Mouse (Mus musculus) mouse embryonic stem cell (cell line): Measurements from ENCODE around the gene Gm17018.

Experiments used
- in situ Hi-C, 2 experiments: fragments of 300-500 bp; cut with MboI; formaldehyde crosslinking; loops; 1 replicate in 1 of 2; 3 replicates in 1 of 2; pipeline ENCODE4 v1.14.3; 2019 to 2020; ENCODE audit warnings: low sequenced_read_pairs in 2 of 2, low pct_unique_long_range_greater_than_20kb in 1 of 2, mixed read lengths in 1 of 2; ENCODE audit not compliant: unreplicated experiment in 1 of 2

The Gm17018 gene

DNA sequence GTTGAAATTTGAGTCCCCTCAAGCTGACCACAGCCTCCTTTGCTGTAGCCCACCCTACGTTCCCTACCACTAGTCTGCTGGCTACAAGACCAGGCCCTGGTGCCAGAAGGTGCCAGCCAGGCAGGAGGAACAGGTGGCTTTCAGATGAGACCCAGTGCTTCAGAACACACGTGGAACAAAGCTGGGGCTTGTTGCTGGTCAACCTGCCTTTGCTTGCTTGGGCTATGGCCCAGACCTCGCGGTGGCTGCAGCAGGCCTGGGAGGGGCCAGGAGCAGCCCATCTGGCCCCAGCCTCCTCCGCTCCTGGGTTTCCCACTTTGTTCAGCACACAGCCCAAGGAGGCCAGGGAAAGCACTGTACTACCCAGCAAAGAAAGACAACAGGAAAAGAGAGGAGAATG is 50.4 kb downstream of the Gm17018 start:
- in situ Hi-C loops: no loop called here

DNA sequence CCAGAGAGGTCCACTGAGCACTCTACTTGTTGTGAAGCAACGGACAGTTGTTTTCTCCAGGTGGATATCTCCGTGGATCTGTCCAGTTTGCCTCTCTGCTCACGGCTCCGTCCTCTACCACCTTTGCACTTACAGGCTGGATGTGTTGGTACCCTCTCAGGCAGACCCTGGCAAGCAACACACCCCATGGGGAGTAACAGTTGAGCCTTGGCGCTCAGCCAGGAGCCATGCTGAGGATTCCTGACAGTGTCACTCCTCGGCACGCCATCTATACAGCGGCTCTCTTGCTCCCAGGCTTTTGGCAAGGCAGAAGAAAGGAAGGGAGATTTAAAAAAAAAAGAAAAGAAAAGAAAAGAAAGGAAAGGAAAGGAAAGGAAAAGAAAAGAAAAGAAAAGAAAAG is 54.0 kb downstream of the Gm17018 start:
- in situ Hi-C loops: no loop called here

DNA sequence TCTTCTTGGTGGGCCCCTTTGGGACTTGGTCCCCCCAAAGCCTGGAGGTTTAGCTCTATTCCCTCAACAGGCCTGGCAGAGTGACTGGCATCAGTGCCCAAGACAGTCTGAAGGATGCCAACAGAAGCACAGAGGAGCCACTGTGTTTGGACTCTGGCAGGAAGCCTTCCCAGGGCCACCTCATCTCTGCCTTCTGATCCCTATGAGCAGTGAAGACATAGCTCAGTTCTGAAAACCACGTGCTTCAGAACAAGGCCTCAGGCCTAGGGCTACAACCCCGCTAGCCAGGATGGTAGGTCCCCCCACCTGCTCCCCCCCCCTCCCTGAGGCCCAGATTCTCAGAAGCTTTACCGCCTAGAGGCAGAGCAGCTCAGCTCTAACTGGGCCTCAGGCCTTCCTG is 54.5 kb downstream of the Gm17018 start:
- in situ Hi-C loops: no loop called here

DNA sequence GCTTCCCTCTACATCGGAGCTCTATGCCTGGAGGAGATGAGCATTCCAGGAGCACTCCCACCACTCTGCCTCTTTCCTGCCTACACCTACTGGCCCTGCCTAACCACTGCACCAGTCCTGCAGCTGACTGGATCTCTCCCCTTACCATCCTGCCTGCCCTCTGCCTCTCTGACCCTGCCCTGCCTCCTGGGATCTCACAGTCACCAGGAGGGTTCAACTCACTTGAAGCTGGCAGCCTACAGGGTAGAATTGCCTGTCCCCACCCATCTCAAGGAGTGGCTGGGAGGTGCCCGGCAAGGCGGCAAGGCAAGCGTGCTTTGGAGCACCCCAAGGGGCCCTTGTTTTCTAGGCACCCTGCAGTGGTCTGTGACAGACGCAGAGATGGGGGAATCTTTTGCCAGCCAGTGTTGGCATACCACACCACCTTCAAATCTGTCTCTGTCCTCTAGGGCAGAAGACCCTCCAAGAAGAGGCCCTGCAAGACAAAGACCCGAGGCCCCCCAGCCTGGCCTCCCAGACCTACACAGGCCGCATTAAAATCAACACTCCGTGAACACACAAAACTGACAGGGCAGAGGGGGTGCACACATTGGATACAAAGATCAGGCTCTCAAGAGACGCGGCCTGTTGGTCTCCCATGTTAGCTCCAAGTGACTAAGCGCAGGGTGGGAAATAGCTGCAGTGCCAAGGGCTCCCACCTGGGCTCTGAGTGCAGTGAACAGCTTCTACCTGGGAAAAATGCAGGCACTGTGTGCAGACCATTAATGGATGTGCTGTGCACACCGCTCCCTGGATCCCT is 55.2 kb downstream of the Gm17018 start:
- in situ Hi-C loops: no loop called here

DNA sequence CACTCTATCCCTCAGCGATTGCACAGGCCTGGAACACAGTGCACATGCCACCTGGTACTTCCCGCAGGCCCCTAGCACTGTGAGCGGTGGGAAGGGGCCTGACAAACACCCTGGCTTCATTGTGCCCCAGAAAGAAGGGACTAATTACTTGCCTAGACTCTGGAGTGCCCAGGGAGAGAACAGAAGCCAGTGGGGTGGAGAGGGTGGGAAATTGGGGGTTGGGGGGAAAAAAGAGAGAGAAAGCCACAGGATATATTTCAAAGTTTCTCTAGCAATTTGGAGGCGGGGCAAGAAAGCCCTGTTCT is 55.8 kb downstream of the Gm17018 start:
- in situ Hi-C loops: no loop called here

DNA sequence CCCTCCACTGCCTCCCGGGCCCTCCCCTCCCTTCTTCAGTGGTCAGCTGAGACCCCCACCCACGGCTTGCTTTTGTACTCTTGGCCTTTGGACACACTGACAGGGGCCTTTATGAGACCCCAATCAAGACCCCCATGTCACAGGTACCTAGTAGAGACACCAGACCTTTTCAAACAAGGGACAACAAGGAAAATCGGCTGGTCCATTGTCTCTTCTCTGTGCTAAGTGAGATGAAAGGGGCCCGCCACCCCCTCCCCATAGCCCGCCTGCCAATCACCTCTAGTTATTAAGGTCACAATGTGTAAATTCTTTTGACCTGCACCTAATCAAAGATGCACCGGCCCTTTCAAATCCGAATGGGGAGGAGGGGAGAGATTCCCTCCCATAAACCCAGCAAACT is 56.3 kb downstream of the Gm17018 start:
- in situ Hi-C loops: no loop called here

DNA sequence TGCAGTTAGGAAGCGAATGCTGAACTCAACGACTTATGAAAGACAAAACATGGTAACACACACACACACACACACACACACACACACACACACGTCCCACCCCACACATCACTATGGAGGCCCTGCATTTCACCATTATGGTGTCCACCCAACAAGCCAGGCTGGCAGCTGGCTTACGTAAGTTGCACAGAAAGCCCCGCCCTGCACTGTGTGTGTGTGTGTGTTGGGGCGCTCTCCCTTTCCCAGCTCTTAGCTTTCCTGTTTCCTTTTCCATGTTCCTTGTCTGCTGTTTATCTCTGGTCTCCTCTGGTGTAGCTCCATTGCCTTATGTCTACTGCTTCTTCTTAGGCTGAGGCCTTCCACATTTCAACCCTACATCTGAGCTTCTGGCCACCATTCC is 57.8 kb downstream of the Gm17018 start:
- in situ Hi-C loops: no loop called here

DNA sequence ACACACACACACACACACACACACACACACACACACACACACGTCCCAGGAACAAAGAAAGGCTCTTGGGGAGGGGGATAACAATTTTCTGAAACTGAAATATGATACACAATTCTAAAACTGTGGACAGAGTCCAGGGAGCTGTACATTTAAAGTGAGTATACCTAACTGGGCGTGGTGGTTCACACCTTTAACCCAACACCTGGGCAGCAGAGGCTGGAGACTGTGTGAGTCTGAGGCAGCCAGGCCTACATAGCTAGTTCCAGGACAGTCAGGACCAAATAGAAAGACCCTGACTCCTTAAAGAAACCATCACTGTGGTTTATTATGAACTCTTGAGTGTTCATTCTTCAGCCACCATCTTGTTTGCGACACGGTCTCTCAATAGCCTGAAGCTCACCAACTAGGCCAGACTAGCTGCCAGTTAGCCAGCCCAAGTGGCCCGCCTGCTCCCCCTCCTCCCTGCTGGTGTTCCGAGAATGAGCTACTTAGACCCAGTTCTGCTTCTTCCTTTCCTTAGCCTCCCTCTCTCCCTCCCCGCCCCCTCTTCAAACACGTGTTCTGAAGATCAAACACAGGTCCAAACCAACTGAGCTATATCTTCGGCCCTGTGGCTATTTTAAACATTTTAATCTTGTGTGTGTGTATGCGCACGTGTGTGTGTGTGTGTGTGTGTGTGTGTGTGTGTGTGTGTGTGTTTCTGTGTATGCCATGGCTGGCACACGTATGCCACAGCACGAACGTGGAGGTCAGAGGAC is 59.5 kb downstream of the Gm17018 start:
- in situ Hi-C loops: no loop called here

DNA sequence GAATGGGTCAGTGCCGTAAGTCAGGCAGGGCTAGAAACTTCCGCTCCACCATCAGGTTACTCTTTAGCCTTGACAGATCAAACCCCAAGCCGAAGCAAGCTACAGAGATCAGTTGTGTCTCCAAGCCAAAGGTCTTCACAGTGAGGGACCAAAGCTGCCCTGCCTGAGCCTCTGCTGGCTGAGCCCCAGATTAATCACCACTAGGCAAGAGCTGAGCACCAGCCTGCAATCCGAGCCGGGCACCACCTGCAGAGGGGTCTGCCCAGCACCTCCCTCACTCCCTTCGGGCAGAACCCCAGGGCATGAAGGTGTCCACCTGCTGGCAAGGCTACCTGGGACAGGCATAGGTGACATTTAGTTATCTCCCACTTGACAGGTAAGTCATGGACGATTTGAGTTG is 60.6 kb downstream of the Gm17018 start:
- in situ Hi-C loops: no loop called here

DNA sequence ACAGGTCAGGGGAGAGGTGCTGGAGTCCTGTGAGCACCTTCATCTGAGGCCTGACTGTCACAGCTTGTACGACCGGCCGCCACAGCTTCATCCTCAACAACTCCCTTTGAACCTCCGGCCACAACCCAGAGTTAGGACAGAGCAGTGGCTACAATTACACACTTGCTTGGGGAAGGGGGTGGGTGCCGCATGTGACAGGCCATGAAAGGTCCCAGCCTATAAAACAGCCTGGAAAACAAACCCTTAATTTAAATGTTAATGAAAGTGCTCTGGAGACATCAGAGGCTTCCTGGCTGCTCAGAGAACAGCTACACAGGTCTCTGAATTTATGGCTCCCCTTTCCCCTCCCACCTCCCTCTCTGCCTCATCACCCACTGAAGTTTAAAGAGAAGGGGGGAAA is 61.7 kb downstream of the Gm17018 start:
- in situ Hi-C loops: no loop called here

DNA sequence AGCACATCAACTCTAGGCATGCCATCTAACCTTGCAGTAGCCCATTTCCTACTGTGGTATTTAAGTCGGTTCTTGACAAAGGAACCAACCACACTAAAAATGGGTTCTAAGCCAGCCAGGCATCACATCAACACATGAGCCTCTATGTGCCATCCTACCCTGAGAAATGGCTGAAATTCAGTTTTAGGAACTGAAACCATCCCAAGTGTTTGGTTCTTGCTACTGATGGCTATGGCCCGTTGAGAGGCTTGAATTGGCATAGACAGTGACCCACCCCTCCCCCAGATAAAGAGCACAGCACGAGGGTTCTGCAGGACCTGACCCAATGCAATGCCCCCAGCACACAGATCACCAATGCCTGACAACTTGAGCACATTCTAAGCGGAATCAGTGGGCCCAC is 63.3 kb downstream of the Gm17018 start:
- in situ Hi-C loops: no loop called here

DNA sequence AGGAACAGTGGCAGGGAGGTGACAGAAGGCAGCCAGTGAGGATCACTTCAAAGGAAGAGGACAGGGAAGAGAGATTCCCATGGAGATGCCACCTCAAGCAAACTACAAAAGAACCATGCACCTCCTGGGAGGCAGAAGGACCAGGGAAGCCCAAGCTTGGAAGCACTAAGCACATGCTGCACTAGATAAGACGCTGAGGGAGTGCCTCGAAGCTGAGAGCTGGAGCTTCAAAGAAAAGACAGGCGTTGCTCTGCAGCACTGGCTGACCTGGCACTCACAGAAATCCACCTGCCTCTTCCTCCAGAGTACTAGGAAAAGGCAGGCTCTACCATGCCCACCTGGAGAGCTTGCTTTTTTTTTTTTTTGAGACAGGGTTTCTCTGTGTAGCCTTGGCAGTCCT is 66.6 kb downstream of the Gm17018 start:
- in situ Hi-C loops: no loop called here

DNA sequence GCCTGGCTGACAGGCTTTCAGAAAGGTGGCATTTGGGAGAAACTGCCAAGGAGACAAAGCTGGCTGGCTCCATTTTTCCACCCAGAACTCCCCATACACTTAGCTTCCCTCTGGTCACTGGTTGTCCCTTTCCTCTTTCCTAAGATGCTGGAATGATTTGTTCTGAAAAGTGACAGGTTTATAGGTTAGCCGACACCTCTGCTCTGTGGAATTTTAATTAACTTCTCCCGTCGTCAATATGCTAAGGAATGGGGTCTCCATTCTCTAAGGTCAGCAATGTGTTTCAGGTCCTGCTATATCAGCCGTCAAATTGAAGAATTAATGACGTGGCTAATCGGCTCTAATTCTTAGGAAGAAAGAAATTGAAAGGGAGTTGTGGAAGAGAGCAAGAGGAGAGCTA is 68.2 kb downstream of the Gm17018 start:
- in situ Hi-C loops: no loop called here

DNA sequence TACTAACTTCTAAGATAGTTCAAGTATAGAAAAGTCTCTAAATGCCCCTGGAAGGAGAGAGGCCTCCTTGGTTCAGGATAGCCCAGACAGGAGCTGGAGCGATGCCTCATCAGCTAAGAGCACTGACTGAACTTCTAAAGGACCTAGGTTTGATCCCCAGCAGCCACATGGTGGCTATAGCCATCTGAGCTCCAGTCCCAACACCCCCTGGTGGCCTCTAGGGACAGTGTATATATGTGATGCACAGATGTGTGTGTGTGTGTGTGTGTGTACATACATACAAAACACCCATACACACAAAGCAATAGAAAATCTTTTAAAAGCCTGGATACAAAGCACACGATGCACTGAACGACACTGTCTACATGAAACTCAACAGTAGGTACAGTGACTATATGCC is 68.8 kb downstream of the Gm17018 start:
- in situ Hi-C loops: no loop called here
